Mouse (Mus musculus): ENCODE measurements around the gene Mlst8. TPM values are rescaled to one million over a fixed set of nuclear protein-coding genes. Genes with fewer than 3 reads are reported as not detected.

Mlst8 gene
- polyA plus RNA-seq (2016; fragmentation: Nextera tagmentation; extraction: Ambion mirVana), result 33.8 and 34.9 TPM in 2 replicates

GRCm38 (mm10) chr17:24478663-24479380, at the start of gene Mlst8:
Gene Mlst8, minus strand, starts transcription at chr17:24479078.
- H3K36me3 ChIP-seq, result peaks cover 35% of the 10 kb centered on the region
- H3K27ac ChIP-seq, result peak within 1 kb of the TSS; percentile 92
- under 1% methylated on average over 48 of the region's 48 CpGs for WGBS
- H3K9ac ChIP-seq, result peak within 1 kb of the TSS; percentile 74
- no peaks in the 10 kb centered on the region for H3K27me3 ChIP-seq (replicated peaks)
- ATAC-seq (ENCODE audit: low FRiP score, low read depth), result peak; percentile 91
- peaks cover 18% of the 10 kb centered on the region for H3K4me1 ChIP-seq
- peak within 1 kb of the TSS; percentile 68 for H3K4me3 ChIP-seq
- H3K9me3 ChIP-seq, result no peaks in the 10 kb centered on the region
- peak within 1 kb of the TSS; percentile 62 for H3K4me2 ChIP-seq (replicated peaks)

GRCm38 (mm10) chr17:24528560-24528918, 49.7 kb upstream of the Mlst8 start:
- Histone ChIP-seq H3K27me3 (replicated peaks) (no peaks in the 10 kb centered on the region), H3K4me3 (peak overlapping the region; percentile 45), H3K4me1 (peaks cover 53% of the 10 kb centered on the region), H3K9me3 (no peaks in the 10 kb centered on the region), H3K27ac (no peak overlapping the region), H3K4me2 (replicated peaks) (peak overlapping the region; percentile 90), H3K9ac (peak overlapping the region; percentile 58), H3K36me3 (peaks cover 7% of the 10 kb centered on the region; the same call in 1 of the 2 replicates)
- no peak for ATAC-seq (ENCODE audit: low FRiP score, low read depth)
- 1% methylated on average over 8 of the region's 8 CpGs for WGBS

GRCm38 (mm10) chr17:24527723-24528559, 49.1 kb upstream of the Mlst8 start, which contains the start of gene Traf7:
Gene Traf7, minus strand, starts transcription at chr17:24527938.
- no peaks in the 10 kb centered on the region for H3K9me3 ChIP-seq
- under 1% methylated on average over 40 of the region's 40 CpGs for WGBS

GRCm38 (mm10) chr17:24527315-24527714, 48.4 kb upstream of the Mlst8 start:
- ATAC-seq (ENCODE audit: low FRiP score, low read depth), result peak; percentile 5; the same call in 1 of the 2 replicates
- WGBS, result under 1% methylated on average over 16 of the region's 19 CpGs
- Histone ChIP-seq H3K36me3 (peaks cover 10% of the 10 kb centered on the region), H3K9me3 (no peaks in the 10 kb centered on the region), H3K9ac (peak overlapping the region; percentile 89), H3K27ac (no peak overlapping the region), H3K4me3 (peak overlapping the region; percentile 89), H3K4me1 (peaks cover 41% of the 10 kb centered on the region), H3K27me3 (replicated peaks) (no peaks in the 10 kb centered on the region), H3K4me2 (replicated peaks) (peak overlapping the region; percentile 76)

More at GRCm38 (mm10) chr17:24527723-24528559, 49.1 kb upstream of the Mlst8 start, which contains the start of gene Traf7:
- H3K27me3 ChIP-seq (replicated peaks), result no peaks in the 10 kb centered on the region
- peak within 1 kb of the TSS; percentile 89 for H3K9ac ChIP-seq
- H3K4me2 ChIP-seq (replicated peaks), result peak within 1 kb of the TSS; percentile 90
- peak; percentile 97 for ATAC-seq (ENCODE audit: low FRiP score, low read depth)
- H3K4me1 ChIP-seq, result peaks cover 47% of the 10 kb centered on the region
- H3K36me3 ChIP-seq, result peaks cover 10% of the 10 kb centered on the region
- peak within 1 kb of the TSS; percentile 89 for H3K4me3 ChIP-seq
- no peak within 1 kb of the TSS for H3K27ac ChIP-seq

GRCm38 (mm10) chr17:24524734-24525133, 45.9 kb upstream of the Mlst8 start:
- Histone ChIP-seq H3K4me2 (replicated peaks) (no peak overlapping the region), H3K4me1 (peaks cover 28% of the 10 kb centered on the region), H3K27ac (no peak overlapping the region), H3K27me3 (replicated peaks) (no peaks in the 10 kb centered on the region), H3K4me3 (no peak overlapping the region), H3K36me3 (peaks cover 8% of the 10 kb centered on the region; the same call in 1 of the 2 replicates), H3K9ac (0 out of 2 replicates have a peak overlapping the region, but pooled peaks have one; percentile 9), H3K9me3 (no peaks in the 10 kb centered on the region)
- 88% methylated on average over 2 of the region's 2 CpGs for WGBS
- no peak for ATAC-seq (ENCODE audit: low FRiP score, low read depth)

GRCm38 (mm10) chr17:24520450-24520849, 41.6 kb upstream of the Mlst8 start:
- 0 out of 2 replicates have a peak overlapping the region, but pooled peaks have one; percentile 8 for H3K9ac ChIP-seq
- H3K36me3 ChIP-seq, result peaks cover 45% of the 10 kb centered on the region
- no peak overlapping the region for H3K4me2 ChIP-seq (replicated peaks)
- H3K4me1 ChIP-seq, result peaks cover 3% of the 10 kb centered on the region; the same call in 1 of the 2 replicates
- no peaks in the 10 kb centered on the region for H3K27me3 ChIP-seq (replicated peaks)
- H3K4me3 ChIP-seq, result no peak overlapping the region
- no peaks in the 10 kb centered on the region for H3K9me3 ChIP-seq
- WGBS, result 92% methylated on average over 4 of the region's 4 CpGs
- H3K27ac ChIP-seq, result no peak overlapping the region
- ATAC-seq (ENCODE audit: low FRiP score, low read depth), result no peak

- 0 out of 2 replicates have a peak overlapping the region, but pooled peaks have one; percentile 7 for H3K4me2 ChIP-seq (replicated peaks)
- H3K9ac ChIP-seq, result no peak overlapping the region
- H3K4me1 ChIP-seq, result no peaks in the 10 kb centered on the region; the same call in 1 of the 2 replicates
- no peaks in the 10 kb centered on the region for H3K27me3 ChIP-seq (replicated peaks)
- H3K9me3 ChIP-seq, result no peaks in the 10 kb centered on the region
- ATAC-seq (ENCODE audit: low FRiP score, low read depth), result no peak
- peaks cover 90% of the 10 kb centered on the region for H3K36me3 ChIP-seq
- H3K4me3 ChIP-seq, result no peak overlapping the region
- H3K27ac ChIP-seq, result no peak overlapping the region
- 90% methylated on average over 24 of the region's 24 CpGs for WGBS
Observed at GRCm38 (mm10) chr17:24514270-24515257, 35.7 kb upstream of the Mlst8 start.

GRCm38 (mm10) chr17:24513609-24514008, 34.7 kb upstream of the Mlst8 start:
- no peak for ATAC-seq (ENCODE audit: low FRiP score, low read depth)
- no peak overlapping the region for H3K9ac ChIP-seq
- no peaks in the 10 kb centered on the region; the same call in 1 of the 2 replicates for H3K4me1 ChIP-seq
- no peak overlapping the region for H3K27ac ChIP-seq
- WGBS, result 64% methylated on average over 5 of the region's 5 CpGs
- H3K9me3 ChIP-seq, result no peaks in the 10 kb centered on the region
- H3K36me3 ChIP-seq, result peaks cover 93% of the 10 kb centered on the region
- H3K27me3 ChIP-seq (replicated peaks), result no peaks in the 10 kb centered on the region
- no peak overlapping the region for H3K4me3 ChIP-seq
- 0 out of 2 replicates have a peak overlapping the region, but pooled peaks have one; percentile 7 for H3K4me2 ChIP-seq (replicated peaks)

- whole genome bisulfite sequencing, result 88% methylated on average over 12 of the region's 12 CpGs
- Histone ChIP-seq H3K4me2 (replicated peaks) (no peak overlapping the region), H3K4me1 (peaks cover 7% of the 10 kb centered on the region), H3K36me3 (peaks cover 86% of the 10 kb centered on the region), H3K4me3 (no peak overlapping the region), H3K9ac (no peak overlapping the region), H3K27ac (no peak overlapping the region), H3K27me3 (replicated peaks) (0 out of 2 replicates have a peak, but pooled peaks cover 3% of the 10 kb centered on the region), H3K9me3 (no peaks in the 10 kb centered on the region)
- ATAC-seq (ENCODE audit: low FRiP score, low read depth), result no peak
Observed at GRCm38 (mm10) chr17:24507806-24508460, 29.1 kb upstream of the Mlst8 start.

- WGBS, result 59% methylated on average over 19 of the region's 19 CpGs
- Histone ChIP-seq H3K9me3 (no peaks in the 10 kb centered on the region), H3K36me3 (peaks cover 87% of the 10 kb centered on the region), H3K4me3 (no peak overlapping the region), H3K4me1 (peaks cover 7% of the 10 kb centered on the region), H3K4me2 (replicated peaks) (no peak overlapping the region), H3K9ac (no peak overlapping the region), H3K27ac (no peak overlapping the region), H3K27me3 (replicated peaks) (0 out of 2 replicates have a peak, but pooled peaks cover 3% of the 10 kb centered on the region)
- 0 out of 2 replicates have a peak, but pooled peaks have one; percentile 10 for ATAC-seq (ENCODE audit: low FRiP score, low read depth)
Observed at GRCm38 (mm10) chr17:24507129-24507664, 28.3 kb upstream of the Mlst8 start.
